Mouse (Mus musculus): Measurements from ENCODE around the gene Gm11549. TPM values are rescaled to one million over a fixed set of nuclear protein-coding genes. Genes with fewer than 3 reads are reported as not detected.

The Gm11549 gene
- total RNA-seq, 2 experiments from 2014 or later, result not detected

DNA sequence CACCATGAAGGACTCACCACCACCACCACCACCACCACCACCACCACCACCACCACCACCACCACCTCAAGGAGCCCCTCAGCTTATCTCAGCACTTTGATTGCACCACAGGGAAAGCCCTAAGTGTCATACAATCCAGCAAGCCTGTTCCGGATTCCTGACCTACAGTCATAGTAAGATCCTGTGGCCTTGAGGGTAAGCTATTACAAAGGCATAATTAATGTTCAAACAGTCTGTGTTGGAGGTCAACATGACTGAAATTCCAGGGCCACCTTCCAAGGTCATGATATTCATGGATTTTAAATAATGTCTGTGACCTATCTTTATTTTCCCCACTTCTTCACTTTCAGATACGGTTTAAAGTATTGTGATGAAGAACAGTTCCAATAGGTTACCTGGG is 41.1 kb downstream of the Gm11549 start:
- no peak for DNase-seq

GRCm38 (mm10) chr3:36478776-36479175 is 42.8 kb downstream of the Gm11549 start:
- DNase-seq, result no peak

DNA sequence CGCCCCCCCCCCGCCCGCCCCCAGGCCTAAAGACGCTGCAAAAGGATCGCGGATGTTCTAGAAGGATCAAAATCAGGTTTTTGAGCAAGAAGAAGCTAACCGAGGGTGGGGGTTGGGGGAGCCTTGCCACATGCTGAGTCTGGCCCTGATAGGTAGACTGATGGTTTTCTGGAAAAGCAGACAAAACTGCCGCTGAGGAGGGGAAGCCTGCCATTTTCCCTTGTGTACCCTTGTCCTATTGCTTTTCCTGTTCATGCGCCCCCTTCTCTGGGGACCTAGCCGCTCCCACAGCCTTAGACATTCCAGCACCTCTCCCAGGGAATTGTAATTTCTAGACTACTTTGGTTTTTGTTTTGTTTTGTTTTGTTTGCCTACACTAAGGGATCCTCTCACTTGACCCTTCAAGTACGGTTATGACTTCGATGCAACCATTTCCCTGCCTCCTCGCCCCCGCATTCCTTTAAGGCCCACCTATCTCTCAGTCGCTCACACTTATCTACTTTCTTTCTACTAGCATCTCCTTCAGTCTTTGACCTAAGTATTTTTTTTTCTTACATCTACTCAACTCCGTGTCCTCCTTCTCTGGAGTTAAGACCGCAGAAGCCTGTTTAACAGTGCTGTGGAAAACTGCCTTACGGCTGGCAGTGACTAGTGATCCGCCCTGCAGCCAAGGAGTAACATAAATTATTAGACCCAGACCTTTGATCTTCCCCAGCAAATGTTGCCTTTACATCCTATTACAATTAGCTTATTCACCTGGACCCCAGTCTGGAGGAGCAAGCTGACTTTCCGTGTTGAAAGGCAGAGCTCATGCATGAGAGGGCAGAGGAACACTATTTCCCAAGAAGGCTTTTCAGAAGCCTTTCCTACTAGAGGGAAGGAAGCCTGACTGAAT is 45.1 kb downstream of the Gm11549 start:
- DNase-seq, result no peak

- peak; percentile 99 for DNase-seq
Measured at GRCm38 (mm10) chr3:36475532-36476087, 46.0 kb downstream of the Gm11549 start, which contains the start of the genes Anxa5 and 1810062G17Rik. Gene Anxa5, minus strand, starts transcription at chr3:36475894. Gene 1810062G17Rik, plus strand, starts transcription at chr3:36475937.

DNA sequence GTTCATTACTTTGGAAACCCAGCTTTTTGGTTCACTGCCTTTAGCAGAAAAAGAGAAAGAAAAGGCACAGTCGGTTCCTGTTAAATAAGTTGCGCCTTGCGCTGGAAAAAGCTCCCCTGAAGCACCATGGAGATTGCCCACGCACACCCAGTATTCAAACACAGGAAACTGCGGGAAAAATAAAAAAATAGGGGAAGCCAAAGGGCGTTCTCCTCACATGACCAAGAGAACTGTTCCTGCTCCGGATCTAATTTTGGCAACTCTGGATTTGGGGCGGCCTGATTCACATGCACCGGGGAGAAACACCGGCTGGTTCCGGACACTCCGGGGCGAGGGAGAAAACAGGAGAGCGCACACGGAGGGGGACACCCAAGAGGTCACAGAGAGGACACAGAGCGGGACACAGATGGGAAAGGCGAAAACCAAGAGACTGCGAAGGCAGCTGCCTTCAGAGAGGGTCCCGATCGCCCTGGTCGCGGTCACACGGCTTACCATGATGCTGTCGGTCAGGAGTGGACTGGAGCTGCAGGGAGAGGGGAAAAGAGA is 46.6 kb downstream of the Gm11549 start:
- peak; percentile 39 for DNase-seq

GRCm38 (mm10) chr3:36474421-36474820 is 47.2 kb downstream of the Gm11549 start:
- DNase-seq, result no peak

DNA sequence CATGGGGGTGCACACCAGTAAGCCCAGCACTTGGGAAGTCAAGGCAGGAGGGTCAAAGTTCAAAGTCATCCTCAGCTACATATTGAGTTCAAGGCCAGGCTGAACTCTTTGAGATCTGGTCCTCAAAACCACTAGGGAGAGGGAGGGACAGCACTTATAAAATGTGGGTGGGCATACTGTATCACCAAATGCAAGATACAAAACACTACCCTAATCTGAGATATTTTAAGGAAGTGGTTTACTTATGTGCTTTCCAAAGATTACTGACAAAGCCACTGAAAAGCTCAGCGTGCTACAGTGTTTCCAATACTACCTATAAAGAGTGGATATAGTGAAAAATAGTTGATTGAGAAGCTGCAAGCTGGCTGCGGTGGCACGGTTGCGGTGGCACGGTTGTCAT is 48.4 kb downstream of the Gm11549 start:
- DNase-seq, result no peak

DNA sequence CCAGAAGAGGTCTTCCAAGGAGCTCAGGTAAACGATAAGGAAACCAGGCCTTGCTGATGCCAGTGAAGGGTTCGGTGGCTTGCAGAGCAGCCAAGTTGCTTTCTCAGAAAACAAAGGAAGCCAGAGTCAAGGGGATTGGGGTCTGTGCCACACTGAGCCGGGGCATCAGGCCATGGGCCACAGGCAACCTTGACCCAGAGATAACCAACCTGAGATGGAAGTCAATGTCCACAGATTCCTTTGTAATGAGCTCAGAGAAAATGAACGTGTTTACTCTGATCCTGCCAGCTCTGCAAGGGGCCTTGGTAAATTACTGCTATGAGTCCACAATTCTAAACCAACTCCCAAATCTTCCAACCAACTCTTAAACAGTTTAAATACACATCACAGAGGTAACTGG is 49.8 kb downstream of the Gm11549 start:
- no peak for DNase-seq

DNA sequence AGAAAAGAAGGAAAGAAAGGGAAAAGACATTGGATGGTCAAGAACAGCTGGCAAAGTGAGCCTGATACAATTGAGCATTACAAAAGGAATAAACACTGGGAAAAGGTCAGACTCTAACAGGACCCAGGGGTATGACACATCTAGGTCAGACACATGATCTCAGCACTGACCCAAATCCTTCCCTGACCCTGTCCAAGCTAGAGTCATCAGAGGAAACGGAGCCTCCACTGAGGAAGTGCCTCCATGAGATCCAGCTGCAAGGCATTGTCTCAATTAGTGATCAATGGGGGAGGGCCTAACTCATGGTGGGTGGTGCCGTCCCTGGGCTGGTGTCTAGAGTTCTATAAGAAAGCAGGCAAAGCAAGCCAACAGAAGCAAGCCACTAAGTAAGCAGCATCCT is 52.7 kb downstream of the Gm11549 start:
- peak; percentile 23 for DNase-seq

DNA sequence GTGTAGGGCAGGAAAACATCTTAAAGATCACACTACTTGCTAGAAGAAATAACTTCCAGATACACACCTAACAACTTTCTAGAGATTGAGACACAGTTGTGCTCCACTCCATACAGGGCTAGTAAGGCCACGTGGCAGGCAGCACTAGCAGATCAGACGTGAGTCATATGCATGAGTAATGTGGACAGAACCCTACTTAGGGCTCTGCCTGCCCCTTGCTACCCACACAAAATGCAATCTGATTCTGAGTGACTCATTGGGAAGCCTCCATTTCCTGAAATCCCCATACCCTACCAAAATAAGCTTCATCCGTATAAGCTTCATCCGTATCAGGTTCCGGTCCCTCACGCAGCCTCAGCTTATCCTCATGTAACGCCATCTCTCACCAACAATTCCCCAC is 54.0 kb downstream of the Gm11549 start:
- no peak for DNase-seq

DNA sequence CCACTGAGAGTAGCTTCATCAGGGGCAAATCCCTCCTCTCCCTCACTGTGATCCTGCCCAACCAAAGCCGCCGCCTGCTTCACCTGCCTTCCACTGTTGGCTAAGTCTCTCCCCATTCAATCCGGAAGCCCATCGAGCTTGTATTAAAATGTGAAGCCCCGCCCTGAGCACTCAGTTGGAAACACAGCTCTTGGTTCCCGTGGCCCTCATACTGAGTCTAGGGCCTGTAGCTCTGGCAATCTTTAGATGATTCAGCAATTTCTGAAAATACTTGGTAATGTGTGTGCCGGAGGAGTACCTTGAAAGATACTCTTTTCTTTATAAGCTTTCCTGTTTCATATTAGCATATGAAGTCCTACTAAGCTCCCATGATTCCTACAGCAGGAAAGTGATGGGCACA is 56.1 kb downstream of the Gm11549 start:
- DNase-seq, result no peak

Small RNA genes within 50 kb of the gene (microRNA-seq; reads per million reads assigned to microRNA genes)
- 0 reads per million in 2 experiments for gene Mir7009 (ENCODE audit: borderline replicate concordance in 2 of 2)

Other genes starting within 250 kb of the Gm11549 start
- 10 to 100 TPM; 50.7 to 67.3 TPM for gene Anxa5, start 45.9 kb downstream of the Gm11549 start, total RNA-seq (2021)
- not detected for gene 1810062G17Rik, start 45.9 kb downstream of the Gm11549 start, total RNA-seq (2021)
- gene Exosc9, start 30.8 kb upstream of the Gm11549 start, total RNA-seq (2021), result 10 to 100 TPM; 13.5 to 15.0 TPM
- 1 to 10 TPM in 1 of 2 experiments, under 1 TPM in 1; 0.97 to 1.3 TPM for gene Ccna2, start 50.3 kb upstream of the Gm11549 start, total RNA-seq (2021)
- gene Bbs7, start 91.7 kb upstream of the Gm11549 start, total RNA-seq (2021), result 1 to 10 TPM; 7.0 to 7.6 TPM
- gene Trpc3, start 168.4 kb upstream of the Gm11549 start, total RNA-seq (2021), result 1 to 10 TPM; 2.2 to 2.6 TPM